Mouse (Mus musculus): ENCODE measurements at regions not wholly inside any gene's neighbourhood (a gene's known extent, or its start where the extent isn't known, plus 50 kb on each side); places are given as distances from the start of the nearest gene placed in this dataset.

- no peaks in the 10 kb centered on the region for H3K79me2 ChIP-seq (replicated peaks; ENCODE audit: control insufficient read depth, insufficient read depth, low read length)
- DNase-seq: no peak
- 69% methylated on average over 1 of the region's 1 CpGs for WGBS
- H3K27me3 ChIP-seq (ENCODE audit: control insufficient read depth, insufficient read depth, low read length): no peaks in the 10 kb centered on the region
- no peak overlapping the region for H3K9ac ChIP-seq (ENCODE audit: low read depth, low read length)
- intact Hi-C loops (cut with DNase I): no loop called here
- no peaks in the 10 kb centered on the region for H3K4me1 ChIP-seq (ENCODE audit: control insufficient read depth, insufficient read depth, low read length)
- no peak overlapping the region for H3K27ac ChIP-seq
- no peaks in the 10 kb centered on the region for H3K36me3 ChIP-seq (ENCODE audit: control insufficient read depth, insufficient read depth, low read length)
- TF ChIP-seq CTCF (IDR thresholded peaks at IDR 0.05): no peak
- H3K4me3 ChIP-seq: no peak overlapping the region
Observed at GRCm38 (mm10) chr1:13800460-13800859, 2292.7 kb downstream of the 4930444P10Rik start.

- Histone ChIP-seq H3K79me2 (replicated peaks; ENCODE audit: control insufficient read depth, insufficient read depth, low read length) (no peaks in the 10 kb centered on the region), H3K27ac (no peak overlapping the region), H3K4me3 (no peak overlapping the region), H3K27me3 (ENCODE audit: control insufficient read depth, insufficient read depth, low read length) (no peaks in the 10 kb centered on the region), H3K4me1 (ENCODE audit: control insufficient read depth, insufficient read depth, low read length) (no peaks in the 10 kb centered on the region), H3K9ac (ENCODE audit: low read depth, low read length) (no peak overlapping the region), H3K36me3 (ENCODE audit: control insufficient read depth, insufficient read depth, low read length) (no peaks in the 10 kb centered on the region)
- no peak for DNase-seq
- 56% methylated on average over 1 of the region's 1 CpGs for WGBS
- intact Hi-C loops (cut with DNase I): no loop called here
- TF ChIP-seq CTCF (IDR thresholded peaks at IDR 0.05): no peak
- TF ChIP-seq EP300 (IDR thresholded peaks at IDR 0.05; ENCODE audit: insufficient read depth, low read depth, low read length): no peak
- TF ChIP-seq POLR2A (IDR thresholded peaks at IDR 0.05; ENCODE audit: insufficient read depth, low read depth, low read length): no peak
Observed at GRCm38 (mm10) chr1:13798848-13799247, 2294.3 kb downstream of the 4930444P10Rik start.

GRCm38 (mm10) chr1:13795196-13795595 lies 2297.9 kb downstream of the 4930444P10Rik start:
- no peak overlapping the region for H3K9ac ChIP-seq (ENCODE audit: low read depth, low read length)
- TF ChIP-seq CTCF (IDR thresholded peaks at IDR 0.05) (no peak), EP300 (IDR thresholded peaks at IDR 0.05; ENCODE audit: insufficient read depth, low read depth, low read length) (no peak), POLR2A (IDR thresholded peaks at IDR 0.05; ENCODE audit: insufficient read depth, low read depth, low read length) (no peak)
- H3K36me3 ChIP-seq (ENCODE audit: control insufficient read depth, insufficient read depth, low read length): no peaks in the 10 kb centered on the region
- H3K79me2 ChIP-seq (replicated peaks; ENCODE audit: control insufficient read depth, insufficient read depth, low read length): no peaks in the 10 kb centered on the region
- H3K4me1 ChIP-seq (ENCODE audit: control insufficient read depth, insufficient read depth, low read length): no peaks in the 10 kb centered on the region
- intact Hi-C loops (cut with DNase I): no loop called here
- no peak overlapping the region for H3K27ac ChIP-seq
- no peak for DNase-seq
- no peaks in the 10 kb centered on the region for H3K27me3 ChIP-seq (ENCODE audit: control insufficient read depth, insufficient read depth, low read length)
- no peak overlapping the region for H3K4me3 ChIP-seq

- H3K36me3 ChIP-seq (ENCODE audit: control insufficient read depth, insufficient read depth, low read length): no peaks in the 10 kb centered on the region
- H3K9ac ChIP-seq (ENCODE audit: low read depth, low read length): no peak overlapping the region
- peak; percentile 55 to 75 for DNase-seq
- no peaks in the 10 kb centered on the region for H3K79me2 ChIP-seq (replicated peaks; ENCODE audit: control insufficient read depth, insufficient read depth, low read length)
- intact Hi-C loops (cut with DNase I): loop anchor here (1.0 to 10.0 kb wide), 3 partner anchors 785 to 1073 kb away; no protein-coding TSS in a partner anchor
- no peak overlapping the region for H3K4me3 ChIP-seq
- H3K27me3 ChIP-seq (ENCODE audit: control insufficient read depth, insufficient read depth, low read length): no peaks in the 10 kb centered on the region
- TF ChIP-seq CTCF (IDR thresholded peaks at IDR 0.05) (peak; percentile 91), EP300 (IDR thresholded peaks at IDR 0.05; ENCODE audit: insufficient read depth, low read depth, low read length) (0 out of 2 replicates have a peak, but pooled peaks have one; percentile 40), POLR2A (IDR thresholded peaks at IDR 0.05; ENCODE audit: insufficient read depth, low read depth, low read length) (no peak)
- 40% methylated on average over 13 of the region's 13 CpGs for whole genome bisulfite sequencing
- H3K27ac ChIP-seq: no peak overlapping the region
- no peaks in the 10 kb centered on the region for H3K4me1 ChIP-seq (ENCODE audit: control insufficient read depth, insufficient read depth, low read length)
Observed at GRCm38 (mm10) chr1:13789318-13790085, 2303.6 kb downstream of the 4930444P10Rik start.

GRCm38 (mm10) chr1:13787016-13787415 lies 2306.1 kb downstream of the 4930444P10Rik start:
- intact Hi-C loops (cut with DNase I): loop anchor here (10.0 kb wide), 1 partner anchor 788 kb away; no protein-coding TSS in a partner anchor
- TF ChIP-seq POLR2A (IDR thresholded peaks at IDR 0.05; ENCODE audit: insufficient read depth, low read depth, low read length): no peak
- WGBS: 85% methylated on average over 2 of the region's 2 CpGs
- Histone ChIP-seq H3K27me3 (ENCODE audit: control insufficient read depth, insufficient read depth, low read length) (no peaks in the 10 kb centered on the region), H3K27ac (no peak overlapping the region), H3K9ac (ENCODE audit: low read depth, low read length) (no peak overlapping the region), H3K79me2 (replicated peaks; ENCODE audit: control insufficient read depth, insufficient read depth, low read length) (no peaks in the 10 kb centered on the region), H3K36me3 (ENCODE audit: control insufficient read depth, insufficient read depth, low read length) (no peaks in the 10 kb centered on the region), H3K4me3 (no peak overlapping the region), H3K4me1 (ENCODE audit: control insufficient read depth, insufficient read depth, low read length) (no peaks in the 10 kb centered on the region)
- DNase-seq: no peak

- no peak overlapping the region for H3K4me3 ChIP-seq
- no peak for DNase-seq
- no peak overlapping the region for H3K9ac ChIP-seq (ENCODE audit: low read depth, low read length)
- no peaks in the 10 kb centered on the region for H3K27me3 ChIP-seq (ENCODE audit: control insufficient read depth, insufficient read depth, low read length)
- H3K79me2 ChIP-seq (replicated peaks; ENCODE audit: control insufficient read depth, insufficient read depth, low read length): no peaks in the 10 kb centered on the region
- H3K36me3 ChIP-seq (ENCODE audit: control insufficient read depth, insufficient read depth, low read length): no peaks in the 10 kb centered on the region
- H3K27ac ChIP-seq: no peak overlapping the region
- intact Hi-C loops (cut with DNase I): loop anchor here (1.0 to 10.0 kb wide), 2 partner anchors 790 to 945 kb away; no protein-coding TSS in a partner anchor
- no peak for TF ChIP-seq EP300 (IDR thresholded peaks at IDR 0.05; ENCODE audit: insufficient read depth, low read depth, low read length)
- peak; percentile 86 for TF ChIP-seq CTCF (IDR thresholded peaks at IDR 0.05)
- WGBS: 11% methylated on average over 4 of the region's 4 CpGs
- no peaks in the 10 kb centered on the region for H3K4me1 ChIP-seq (ENCODE audit: control insufficient read depth, insufficient read depth, low read length)
Observed at GRCm38 (mm10) chr1:13784396-13784795, 2308.7 kb downstream of the 4930444P10Rik start.

Measured in heart, adult 2 months (tissue).